Mouse (Mus musculus) kidney, adult 2 months (tissue): Measurements from ENCODE around the gene Map2k7.

ENCODE experiments used
- CTCF ChIP-seq: fragments of 200-500 bp; conservative IDR thresholded peaks from 2 replicates; pipeline ENCODE4 v1.5.1; 2011; ENCODE audit warnings: low read depth, mild to moderate bottlenecking, control low read depth, low read length, moderate library complexity, mixed read lengths; ENCODE audit not compliant: insufficient read depth, insufficient read length
- POLR2A ChIP-seq: fragments of 200-500 bp; IDR thresholded peaks from one replicate; pipeline ENCODE4 v1.6.1; 2011; ENCODE audit warnings: low read depth, low read length, control low read depth

- TF ChIP-seq POLR2A: no peak
- no peak for TF ChIP-seq CTCF
Measured at GRCm38 (mm10) chr8:4206182-4207015, 32.1 kb upstream of the Map2k7 start.
